Mouse (Mus musculus) midbrain, embryonic 12.5 days (tissue): ENCODE results near the gene Tlcd2. TPM values are rescaled to one million over a fixed set of nuclear protein-coding genes. Genes with fewer than 3 reads are reported as not detected.

Source experiments
- ATAC-seq: fragments of 200-750 bp; cut with Nextera tagmentation; 2 replicates; pipeline ENCODE4 v1.8.0; 2017; ENCODE audit warnings: low read depth, moderate TSS enrichment, moderate library complexity; ENCODE audit not compliant: low FRiP score
- H3K27ac ChIP-seq: fragments of 300-500 bp; sonication (generic); replicated peaks from 2 replicates; pipeline ENCODE4 v1.5.1; 2016; ENCODE audit warnings: mild to moderate bottlenecking
- H3K27me3 ChIP-seq: fragments of 300-500 bp; sonication (generic); 2 replicates; pipeline ENCODE4 v1.6.1; 2016; ENCODE audit warnings: mild to moderate bottlenecking
- H3K36me3 ChIP-seq: fragments of 300-500 bp; sonication (generic); 2 replicates; pipeline ENCODE4 v1.6.1; 2016
- H3K4me1 ChIP-seq: fragments of 300-500 bp; sonication (generic); 2 replicates; pipeline ENCODE4 v1.6.1; 2016
- H3K4me2 ChIP-seq: fragments of 300-500 bp; sonication (generic); replicated peaks from 2 replicates; pipeline ENCODE4 v1.6.1; 2016; ENCODE audit warnings: mild to moderate bottlenecking, moderate library complexity
- H3K4me3 ChIP-seq: fragments of 300-500 bp; sonication (generic); 2 replicates; pipeline ENCODE4 v1.5.1; 2016; ENCODE audit warnings: mild to moderate bottlenecking
- H3K9ac ChIP-seq: fragments of 300-500 bp; sonication (generic); replicated peaks from 2 replicates; pipeline ENCODE4 v1.6.1; 2016; ENCODE audit warnings: mild to moderate bottlenecking, moderate library complexity
- H3K9me3 ChIP-seq: fragments of 300-500 bp; sonication (generic); 2 replicates; pipeline ENCODE4 v1.6.1; 2016; ENCODE audit warnings: mild to moderate bottlenecking
- WGBS: fragments of 180-500 bp; shearing (Covaris S2); methylation state at CpG from one replicate; pipeline ENCODE4 v1.1.7; 2016; 5-methylcytosine and 5-hydroxymethylcytosine counted together
- polyA plus RNA-seq: library from polyadenylated mRNA; unstranded; fragments of >200 nt; fragmentation: Nextera tagmentation; extraction: Ambion mirVana; gene quantifications from 2 replicates; pipeline ENCODE4 v1.2.1, GENCODE M21; 2016

Tlcd2 gene
- polyA plus RNA-seq, 1 experiment from 2014 or later = 9.1 TPM

DNA sequence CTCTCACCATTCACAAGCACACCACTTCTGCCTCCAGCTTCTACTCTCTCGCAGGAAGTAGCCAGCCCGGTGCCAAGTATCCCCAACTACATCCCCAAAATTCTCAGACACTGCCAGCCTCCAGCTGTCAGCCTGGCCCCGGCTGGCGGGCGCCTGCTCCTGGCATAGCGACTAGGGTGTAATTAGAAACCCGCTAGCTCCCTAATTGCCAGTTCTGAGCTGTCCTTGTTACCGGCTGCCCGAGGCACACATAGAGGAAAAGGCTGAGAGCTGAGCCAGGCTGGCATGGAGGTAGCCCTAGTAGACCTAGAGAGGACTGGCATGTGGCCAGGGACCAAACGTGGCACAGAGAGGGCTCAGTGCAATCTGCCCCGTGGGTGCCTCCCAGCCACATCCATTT, 30.2 kb upstream of the Tlcd2 start:
- no peaks in the 10 kb centered on the region for H3K36me3 ChIP-seq
- no peak overlapping the region for H3K4me2 ChIP-seq
- H3K27ac ChIP-seq = no peak overlapping the region
- H3K9ac ChIP-seq = no peak overlapping the region
- 0 out of 2 replicates have a peak, but pooled peaks cover 8% of the 10 kb centered on the region for H3K9me3 ChIP-seq
- 82% methylated on average over 11 of the region's 11 CpGs for WGBS
- no peaks in the 10 kb centered on the region for H3K27me3 ChIP-seq
- H3K4me1 ChIP-seq = peaks cover 2% of the 10 kb centered on the region; the same call in 1 of the 2 replicates
- ATAC-seq = no peak
- H3K4me3 ChIP-seq = no peak overlapping the region

DNA sequence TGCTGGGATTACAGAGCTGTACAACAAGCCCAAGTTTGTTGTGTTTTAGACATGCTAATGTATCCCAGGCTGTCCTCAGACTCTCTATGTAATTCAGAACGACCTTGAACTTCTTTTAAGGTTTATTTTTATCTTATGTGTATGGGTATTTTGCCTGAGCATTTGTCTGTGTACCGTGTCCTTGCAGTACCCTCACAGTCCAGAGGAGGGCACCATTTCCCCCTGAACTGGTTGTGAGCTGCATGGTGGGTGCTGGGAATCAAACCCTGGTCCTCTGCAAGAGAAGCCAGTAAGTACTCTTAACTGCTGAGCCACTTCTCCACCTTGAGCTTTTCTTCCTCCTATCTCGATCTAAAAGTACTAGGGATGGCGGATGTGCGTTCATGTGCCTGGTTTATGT, 27.4 kb upstream of the Tlcd2 start:
- no peak for ATAC-seq
- no peak overlapping the region for H3K4me3 ChIP-seq
- peaks cover 2% of the 10 kb centered on the region; the same call in 1 of the 2 replicates for H3K4me1 ChIP-seq
- H3K27me3 ChIP-seq = no peaks in the 10 kb centered on the region
- 88% methylated on average over 5 of the region's 5 CpGs for WGBS
- 0 out of 2 replicates have a peak, but pooled peaks cover 8% of the 10 kb centered on the region for H3K9me3 ChIP-seq
- no peak overlapping the region for H3K4me2 ChIP-seq
- H3K36me3 ChIP-seq = no peaks in the 10 kb centered on the region
- H3K9ac ChIP-seq = no peak overlapping the region
- no peak overlapping the region for H3K27ac ChIP-seq

DNA sequence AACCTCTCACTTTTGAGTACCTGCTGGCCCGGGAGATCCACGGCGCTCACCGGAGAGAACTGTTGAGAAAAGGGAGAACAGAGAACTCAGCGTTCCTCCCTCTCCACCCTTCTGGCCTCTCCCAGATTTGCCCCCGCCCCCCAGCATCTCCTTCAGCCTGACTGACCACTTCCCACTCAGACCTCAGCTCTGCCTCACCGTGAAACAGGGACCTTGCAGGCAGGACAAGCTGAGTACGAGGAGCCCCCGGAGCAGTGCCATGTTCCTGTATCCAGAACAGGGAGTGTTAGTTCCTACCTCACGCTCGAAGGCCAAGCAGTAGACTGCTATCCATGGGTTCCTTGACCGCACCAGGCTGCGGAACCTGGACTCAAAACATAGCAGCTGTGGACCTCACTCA, 23.3 kb upstream of the Tlcd2 start:
- ATAC-seq = no peak
- no peak overlapping the region for H3K4me2 ChIP-seq
- peaks cover 11% of the 10 kb centered on the region; the same call in 1 of the 2 replicates for H3K36me3 ChIP-seq
- H3K4me3 ChIP-seq = no peak overlapping the region
- 0 out of 2 replicates have a peak, but pooled peaks cover 8% of the 10 kb centered on the region for H3K9me3 ChIP-seq
- no peak overlapping the region for H3K9ac ChIP-seq
- no peaks in the 10 kb centered on the region for H3K27me3 ChIP-seq
- no peak overlapping the region for H3K27ac ChIP-seq
- 87% methylated on average over 13 of the region's 13 CpGs for WGBS
- no peaks in the 10 kb centered on the region for H3K4me1 ChIP-seq

DNA sequence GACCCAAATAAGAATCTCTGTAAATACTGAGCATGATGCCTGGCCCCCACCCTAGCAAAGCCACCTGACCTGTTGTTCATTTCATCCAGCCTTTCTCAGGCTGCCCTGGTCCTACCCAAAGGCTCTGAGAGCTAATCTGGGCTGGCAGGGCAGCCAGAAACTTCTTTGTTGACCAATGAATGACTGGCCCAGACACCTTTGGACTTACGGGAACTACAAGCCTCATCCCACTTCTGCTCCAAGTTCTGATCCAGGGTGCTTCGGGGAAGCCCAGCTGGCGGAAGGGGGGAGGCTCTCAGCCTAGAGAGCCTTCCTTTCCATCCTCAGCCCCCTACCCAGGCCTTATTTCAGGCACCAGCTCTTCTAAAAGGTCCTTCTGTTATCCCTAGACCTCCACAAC, 22.7 kb upstream of the Tlcd2 start:
- peaks cover 11% of the 10 kb centered on the region; the same call in 1 of the 2 replicates for H3K36me3 ChIP-seq
- 91% methylated on average over 3 of the region's 3 CpGs for WGBS
- no peak overlapping the region for H3K4me2 ChIP-seq

DNA sequence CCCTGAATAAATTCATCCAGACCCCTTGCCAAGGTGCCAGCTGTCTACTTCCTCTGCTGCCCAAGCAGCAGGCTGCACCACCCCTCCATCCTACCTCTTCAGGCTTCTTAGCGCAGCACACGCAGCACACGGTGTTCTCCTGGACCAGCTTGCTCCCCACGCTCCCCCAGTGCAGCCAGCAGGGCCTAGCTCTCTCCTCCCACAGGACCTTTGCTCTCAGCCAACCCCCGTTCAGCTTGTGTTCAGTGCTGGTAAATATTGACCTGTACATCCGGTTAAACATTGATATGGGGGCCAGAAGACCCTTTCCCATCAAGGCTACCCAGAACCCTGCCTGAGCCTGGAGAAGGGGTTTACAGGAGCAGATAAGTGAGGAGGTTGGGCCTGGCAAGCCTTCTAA, 22.2 kb upstream of the Tlcd2 start, which contains the start of gene Serpinf2:
Gene Serpinf2, minus strand, starts transcription at position 229 of the 400 bp plus-strand sequence.
- no peak for ATAC-seq
- WGBS = 89% methylated on average over 6 of the region's 6 CpGs
- H3K9ac ChIP-seq = no peak within 1 kb of the TSS
- 0 out of 2 replicates have a peak, but pooled peaks cover 3% of the 10 kb centered on the region for H3K9me3 ChIP-seq
- H3K4me2 ChIP-seq = no peak within 1 kb of the TSS
- peaks cover 12% of the 10 kb centered on the region; the same call in 1 of the 2 replicates for H3K36me3 ChIP-seq
- H3K4me1 ChIP-seq = no peaks in the 10 kb centered on the region
- H3K27ac ChIP-seq = no peak within 1 kb of the TSS
- H3K4me3 ChIP-seq = no peak within 1 kb of the TSS
- no peaks in the 10 kb centered on the region for H3K27me3 ChIP-seq

More for the DNA sequence above, 22.7 kb upstream of the Tlcd2 start:
- Histone ChIP-seq H3K9ac (no peak overlapping the region), H3K4me1 (no peaks in the 10 kb centered on the region), H3K9me3 (0 out of 2 replicates have a peak, but pooled peaks cover 8% of the 10 kb centered on the region), H3K4me3 (no peak overlapping the region), H3K27me3 (no peaks in the 10 kb centered on the region), H3K27ac (no peak overlapping the region)
- ATAC-seq = no peak

DNA sequence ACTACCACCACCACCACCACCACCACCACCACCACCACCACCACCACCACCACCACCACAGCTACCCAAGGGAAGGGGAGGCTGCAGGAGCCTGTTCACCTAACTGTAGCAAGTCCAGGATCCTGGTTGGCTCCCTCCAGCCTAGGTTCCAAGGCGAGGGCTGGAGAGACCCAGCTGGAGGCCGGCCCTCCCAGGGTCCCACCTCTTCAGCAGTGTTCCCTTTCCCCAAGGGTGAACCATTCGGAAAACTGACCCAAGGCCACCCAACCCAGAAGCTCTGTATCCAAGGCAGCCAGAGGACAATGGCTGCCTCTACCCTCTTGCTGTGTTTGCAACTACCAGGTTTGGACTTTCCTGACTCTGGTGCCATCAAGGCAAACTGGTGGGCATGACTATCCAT, 21.6 kb upstream of the Tlcd2 start:
- no peak overlapping the region for H3K4me2 ChIP-seq
- WGBS = 81% methylated on average over 3 of the region's 3 CpGs
- H3K27me3 ChIP-seq = no peaks in the 10 kb centered on the region
- no peak for ATAC-seq
- H3K4me3 ChIP-seq = no peak overlapping the region
- no peak overlapping the region for H3K9ac ChIP-seq
- H3K36me3 ChIP-seq = peaks cover 15% of the 10 kb centered on the region; the same call in 1 of the 2 replicates
- no peaks in the 10 kb centered on the region for H3K4me1 ChIP-seq
- no peaks in the 10 kb centered on the region for H3K9me3 ChIP-seq
- H3K27ac ChIP-seq = no peak overlapping the region

DNA sequence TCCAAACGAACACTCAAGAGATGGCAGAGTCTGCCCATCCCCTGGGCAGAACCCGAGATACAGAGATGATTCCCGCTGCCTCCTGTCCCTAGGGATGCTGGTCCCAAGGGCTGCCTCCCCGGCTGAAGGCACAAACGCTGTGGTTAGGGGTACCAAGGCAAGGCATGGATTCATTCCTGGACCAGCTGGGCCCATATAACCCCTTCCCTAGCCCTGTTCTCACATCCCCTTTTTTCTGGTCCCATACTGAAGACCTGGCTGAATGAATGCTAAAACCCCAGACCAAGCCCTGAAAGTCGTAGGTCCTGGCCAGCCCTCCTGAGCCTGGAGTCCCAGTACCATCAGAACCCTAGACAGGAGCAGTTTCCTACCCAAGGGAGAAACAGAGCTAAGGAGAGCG, 20.5 kb upstream of the Tlcd2 start:
- no peaks in the 10 kb centered on the region for H3K9me3 ChIP-seq
- H3K4me2 ChIP-seq = no peak overlapping the region
- peaks cover 24% of the 10 kb centered on the region for H3K36me3 ChIP-seq
- no peak overlapping the region for H3K9ac ChIP-seq
- ATAC-seq = no peak
- no peaks in the 10 kb centered on the region for H3K27me3 ChIP-seq
- no peak overlapping the region for H3K27ac ChIP-seq
- H3K4me1 ChIP-seq = no peaks in the 10 kb centered on the region
- 85% methylated on average over 7 of the region's 7 CpGs for WGBS
- H3K4me3 ChIP-seq = no peak overlapping the region

DNA sequence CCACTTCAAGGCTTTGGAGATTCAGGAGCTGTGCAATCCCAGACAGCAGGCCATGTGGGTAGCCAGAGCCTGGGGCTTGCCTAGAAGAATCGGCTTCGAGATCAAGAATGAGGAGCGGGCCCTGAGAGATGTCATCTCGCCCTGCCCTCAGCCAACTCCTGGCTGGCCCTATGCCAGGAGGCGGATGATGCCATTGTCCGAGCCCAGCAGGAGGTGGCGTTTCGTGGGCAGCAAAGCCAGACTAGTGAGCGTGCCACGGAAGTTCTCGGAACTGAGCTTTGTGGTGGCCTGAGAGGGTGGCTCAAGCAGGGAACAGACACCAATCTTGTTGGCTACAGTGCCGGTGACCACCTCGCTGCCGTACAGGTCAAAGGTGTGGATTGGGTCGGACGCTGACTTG, 19.9 kb upstream of the Tlcd2 start:
- Histone ChIP-seq H3K9ac (no peak overlapping the region), H3K4me3 (no peak overlapping the region), H3K4me2 (no peak overlapping the region), H3K27ac (no peak overlapping the region), H3K4me1 (no peaks in the 10 kb centered on the region), H3K36me3 (peaks cover 24% of the 10 kb centered on the region), H3K9me3 (no peaks in the 10 kb centered on the region), H3K27me3 (no peaks in the 10 kb centered on the region)
- WGBS = 80% methylated on average over 16 of the region's 16 CpGs
- no peak for ATAC-seq

DNA sequence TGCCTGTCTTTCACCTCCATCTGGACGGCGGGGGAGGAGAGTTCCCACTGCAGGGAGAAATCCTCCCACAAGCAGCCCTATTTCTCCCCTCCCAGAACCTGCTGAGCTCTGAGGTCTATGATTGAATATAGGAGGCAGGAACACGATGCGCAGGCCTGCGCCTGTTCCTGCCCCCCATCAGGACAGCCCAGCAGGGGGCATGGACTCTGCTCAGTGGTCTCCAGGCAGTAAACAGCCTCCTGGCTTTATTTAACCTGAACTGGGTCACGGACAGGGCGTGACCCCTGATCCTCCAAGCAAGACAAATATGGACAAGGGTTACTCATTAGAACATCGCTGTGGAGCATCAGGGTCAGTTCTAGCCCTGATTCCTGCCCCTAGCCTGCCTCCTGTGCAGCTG, 17.8 kb upstream of the Tlcd2 start:
- H3K36me3 ChIP-seq = peaks cover 37% of the 10 kb centered on the region
- no peak overlapping the region for H3K4me2 ChIP-seq
- 41% methylated on average over 8 of the region's 8 CpGs for WGBS
- H3K4me3 ChIP-seq = no peak overlapping the region
- no peaks in the 10 kb centered on the region for H3K9me3 ChIP-seq
- no peak overlapping the region for H3K27ac ChIP-seq
- no peak overlapping the region for H3K9ac ChIP-seq
- no peaks in the 10 kb centered on the region for H3K27me3 ChIP-seq
- no peaks in the 10 kb centered on the region for H3K4me1 ChIP-seq
- ATAC-seq = no peak

DNA sequence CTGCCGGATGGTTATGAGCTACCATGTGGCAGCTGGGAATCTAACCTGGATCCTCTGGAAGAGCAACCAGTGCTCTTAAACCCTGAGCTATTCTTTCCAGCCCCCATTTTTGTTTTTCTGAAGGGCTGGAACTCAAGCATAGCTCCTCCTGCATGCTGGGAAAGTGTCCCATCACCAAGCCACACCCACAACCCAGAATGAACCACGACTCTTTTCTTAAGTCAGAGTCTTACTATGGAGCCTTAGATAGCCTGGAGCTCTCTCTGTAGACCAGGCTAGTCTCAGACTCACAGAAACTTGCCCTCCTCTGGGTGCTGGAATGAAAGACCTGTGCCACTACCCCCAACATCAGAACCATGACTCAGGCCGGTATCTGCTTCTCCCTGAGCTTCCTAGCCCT, 12.9 kb upstream of the Tlcd2 start:
- no peak overlapping the region for H3K27ac ChIP-seq
- ATAC-seq = no peak

DNA sequence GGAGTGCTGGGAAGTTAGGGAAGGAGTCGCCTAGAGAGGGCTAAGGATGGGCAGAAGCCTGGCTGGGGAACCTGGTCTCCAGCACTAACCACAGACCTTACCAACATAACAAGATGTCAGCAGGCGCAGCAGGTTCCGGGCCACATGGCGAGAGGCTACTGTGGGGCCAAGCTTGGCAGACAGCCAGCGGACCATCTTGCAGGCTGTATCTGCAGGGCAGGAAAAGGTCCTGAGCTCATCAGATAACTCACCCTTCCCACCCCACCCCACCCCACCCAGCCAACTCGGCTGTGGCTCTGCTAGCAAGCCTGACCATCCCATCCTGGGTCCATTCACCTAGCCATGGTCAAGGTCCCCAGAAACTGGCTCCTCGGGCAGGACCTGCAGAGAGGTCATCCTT, 11.8 kb upstream of the Tlcd2 start:
- Histone ChIP-seq H3K4me1 (peaks cover 15% of the 10 kb centered on the region), H3K36me3 (peaks cover 33% of the 10 kb centered on the region), H3K4me3 (no peak overlapping the region), H3K9me3 (no peaks in the 10 kb centered on the region), H3K27ac (no peak overlapping the region), H3K9ac (no peak overlapping the region), H3K4me2 (no peak overlapping the region), H3K27me3 (peaks cover 8% of the 10 kb centered on the region)
- WGBS = 80% methylated on average over 7 of the region's 7 CpGs
- no peak for ATAC-seq

More for the DNA sequence above, 12.9 kb upstream of the Tlcd2 start:
- WGBS = 80% methylated on average over 3 of the region's 3 CpGs
- H3K4me3 ChIP-seq = no peak overlapping the region
- no peaks in the 10 kb centered on the region for H3K9me3 ChIP-seq
- H3K4me1 ChIP-seq = peaks cover 7% of the 10 kb centered on the region
- peaks cover 38% of the 10 kb centered on the region for H3K36me3 ChIP-seq
- H3K27me3 ChIP-seq = peaks cover 3% of the 10 kb centered on the region
- H3K4me2 ChIP-seq = no peak overlapping the region
- H3K9ac ChIP-seq = no peak overlapping the region

DNA sequence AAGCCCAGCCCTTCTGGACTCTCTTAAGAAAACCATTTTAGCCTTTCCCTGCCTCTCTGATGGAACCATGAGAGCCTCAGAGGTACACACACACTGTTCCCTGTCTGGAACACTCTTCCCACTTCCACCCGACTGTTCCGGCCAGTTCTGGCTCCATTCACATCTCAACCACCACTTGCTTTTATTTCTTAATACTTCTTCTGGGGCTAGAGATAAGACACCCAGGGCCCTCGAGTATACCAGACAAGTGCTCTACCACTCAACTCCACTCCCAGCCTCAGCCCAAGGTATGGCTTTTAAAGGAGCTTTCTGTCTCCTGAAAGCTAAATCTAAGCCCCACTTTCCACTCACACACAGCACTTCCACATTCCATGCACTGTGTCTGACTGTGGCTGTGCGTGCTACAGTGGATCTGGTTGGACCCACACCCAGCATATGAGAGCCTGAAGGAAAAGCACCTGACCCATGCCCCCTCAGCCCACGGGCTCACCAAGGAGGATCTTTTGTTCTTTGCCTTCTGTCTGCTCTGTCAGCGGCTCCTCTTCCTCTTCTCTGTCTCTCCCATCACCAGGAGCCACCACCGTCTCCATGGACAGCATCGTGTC, 11.1 kb upstream of the Tlcd2 start:
- ATAC-seq = no peak
- Histone ChIP-seq H3K36me3 (peaks cover 29% of the 10 kb centered on the region), H3K4me2 (no peak overlapping the region), H3K9ac (no peak overlapping the region), H3K27ac (no peak overlapping the region), H3K4me1 (peaks cover 20% of the 10 kb centered on the region), H3K4me3 (no peak overlapping the region), H3K27me3 (peaks cover 8% of the 10 kb centered on the region), H3K9me3 (no peaks in the 10 kb centered on the region)
- WGBS = 82% methylated on average over 8 of the region's 8 CpGs

DNA sequence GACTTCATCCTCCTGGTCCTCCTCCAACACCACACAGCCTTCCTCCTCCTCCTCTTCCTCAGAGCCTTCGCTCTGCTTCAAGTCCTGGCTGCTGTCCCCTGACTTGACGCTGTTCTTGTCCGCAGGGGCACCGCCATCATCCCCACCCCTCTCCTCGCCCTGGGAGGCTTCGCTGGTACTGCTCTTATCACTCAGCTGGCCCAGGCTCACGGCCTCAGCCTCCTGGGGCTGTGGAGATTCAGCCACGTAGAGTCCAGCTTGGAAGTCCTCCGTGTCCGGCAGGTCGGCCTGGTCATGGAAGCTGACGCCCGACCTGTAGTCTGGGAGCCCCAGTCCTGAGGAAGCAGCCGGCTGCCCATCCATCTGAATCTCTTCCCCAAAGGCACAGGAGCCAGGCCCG, 10.6 kb upstream of the Tlcd2 start:
- Histone ChIP-seq H3K4me2 (no peak overlapping the region), H3K27ac (no peak overlapping the region), H3K36me3 (peaks cover 25% of the 10 kb centered on the region), H3K4me3 (no peak overlapping the region), H3K9ac (no peak overlapping the region), H3K9me3 (no peaks in the 10 kb centered on the region), H3K4me1 (peaks cover 20% of the 10 kb centered on the region), H3K27me3 (peaks cover 8% of the 10 kb centered on the region)
- WGBS = 90% methylated on average over 15 of the region's 15 CpGs
- ATAC-seq = no peak
